Mouse (Mus musculus) heart, postnatal 0 days (tissue): ENCODE data around the gene 4931406C07Rik. TPM values are rescaled to one million over a fixed set of nuclear protein-coding genes. Genes with fewer than 3 reads are reported as not detected.

Source experiments
- ATAC-seq: fragments of 200-750 bp; cut with Nextera tagmentation; 2 replicates; pipeline ENCODE4 v1.8.0; 2017; ENCODE audit warnings: low read depth, moderate number of reproducible peaks, moderate library complexity; ENCODE audit not compliant: insufficient read depth
- DNase-seq: peaks from one replicate; pipeline ENCODE4 v3.0.0-alpha.2; 2016; ENCODE audit warnings: low spot score
- H3K27ac ChIP-seq: fragments of 300-500 bp; sonication (generic); 2 replicates; pipeline ENCODE4 v1.5.1; 2014; ENCODE audit warnings: low read depth, mild to moderate bottlenecking
- H3K27me3 ChIP-seq: fragments of 300-500 bp; sonication (generic); 2 replicates; pipeline ENCODE4 v1.6.1; 2014; ENCODE audit warnings: low read length, mixed read lengths; ENCODE audit not compliant: control insufficient read depth, insufficient read depth
- H3K36me3 ChIP-seq: fragments of 300-500 bp; sonication (generic); replicated peaks from 2 replicates; pipeline ENCODE4 v1.6.1; 2014; ENCODE audit warnings: low read length, mixed read lengths; ENCODE audit not compliant: control insufficient read depth, insufficient read depth
- H3K4me1 ChIP-seq: fragments of 300-500 bp; sonication (generic); 2 replicates; pipeline ENCODE4 v1.6.1; 2014; ENCODE audit warnings: antibody characterized with exemption; ENCODE audit not compliant: control insufficient read depth, insufficient read depth
- H3K4me2 ChIP-seq: fragments of 300-500 bp; sonication (generic); 2 replicates; pipeline ENCODE4 v1.6.1; 2014; ENCODE audit warnings: low read depth, mild to moderate bottlenecking, low read length, moderate library complexity
- H3K4me3 ChIP-seq: fragments of 300-500 bp; sonication (generic); 2 replicates; pipeline ENCODE4 v1.5.1; 2014; ENCODE audit warnings: low read depth, low read length
- H3K9ac ChIP-seq: fragments of 300-500 bp; sonication (generic); replicated peaks from 2 replicates; pipeline ENCODE4 v1.6.1; 2014; ENCODE audit warnings: low read depth, low read length, mixed read lengths
- H3K9me3 ChIP-seq: fragments of 300-500 bp; sonication (generic); replicated peaks from 2 replicates; pipeline ENCODE4 v1.6.1; 2016; ENCODE audit warnings: low read length; ENCODE audit not compliant: control insufficient read depth
- CTCF ChIP-seq: IDR thresholded peaks from 2 replicates; pipeline ENCODE4 v1.5.1; 2016; ENCODE audit warnings: antibody characterized with exemption, control low read depth, low read depth
- EP300 ChIP-seq: IDR thresholded peaks from 2 replicates; pipeline ENCODE4 v1.6.1; 2016; ENCODE audit warnings: antibody characterized with exemption, low read depth
- WGBS: fragments of 180-500 bp; shearing (Covaris S2); extraction: QIAGEN DNeasy Blood & Tissue Kit; methylation state at CpG from one replicate; pipeline ENCODE4 v1.1.7; 2014; 5-methylcytosine and 5-hydroxymethylcytosine counted together
- polyA plus RNA-seq: library from polyadenylated mRNA; unstranded; fragments of >200 nt; fragmentation: Nextera tagmentation; extraction: Ambion mirVana; gene quantifications from 2 replicates; pipeline ENCODE4 v1.2.1, GENCODE M21; 2015
- total RNA-seq: library from RNA; depleted of rRNA; stranded (reverse); fragments of >200 nt; gene quantifications from 2 replicates; pipeline ENCODE4 v1.2.3, GENCODE M21; 2014; ENCODE audit warnings: low replicate concordance

4931406C07Rik gene
- total and polyA plus RNA-seq, 2 experiments from 2014 or later: 1.6 to 6.4 TPM

GRCm38 (mm10) chr9:15300056-15300455 lies 6.2 kb downstream of the 4931406C07Rik start:
- no peaks in the 10 kb centered on the region for H3K9me3 ChIP-seq
- no peaks in the 10 kb centered on the region for H3K4me1 ChIP-seq
- H3K4me2 ChIP-seq: no peak overlapping the region
- no peak for ATAC-seq
- no peaks in the 10 kb centered on the region for H3K27me3 ChIP-seq
- H3K9ac ChIP-seq: no peak overlapping the region
- H3K4me3 ChIP-seq: no peak overlapping the region
- no peak for DNase-seq
- no peak overlapping the region for H3K27ac ChIP-seq
- H3K36me3 ChIP-seq: 0 out of 2 replicates have a peak, but pooled peaks cover 6% of the 10 kb centered on the region
- TF ChIP-seq EP300: no peak
- no peak for TF ChIP-seq CTCF
- 87% methylated on average over 5 of the region's 5 CpGs for WGBS

GRCm38 (mm10) chr9:15298451-15298850 lies 7.8 kb downstream of the 4931406C07Rik start:
- Histone ChIP-seq H3K27ac (no peak overlapping the region), H3K4me1 (no peaks in the 10 kb centered on the region), H3K9me3 (no peaks in the 10 kb centered on the region), H3K27me3 (no peaks in the 10 kb centered on the region), H3K4me2 (no peak overlapping the region), H3K36me3 (0 out of 2 replicates have a peak, but pooled peaks cover 6% of the 10 kb centered on the region), H3K9ac (no peak overlapping the region), H3K4me3 (no peak overlapping the region)
- WGBS: 66% methylated on average over 2 of the region's 2 CpGs
- DNase-seq (no peak), ATAC-seq (no peak)
- TF ChIP-seq CTCF: no peak
- no peak for TF ChIP-seq EP300

- H3K36me3 ChIP-seq: 0 out of 2 replicates have a peak, but pooled peaks cover 8% of the 10 kb centered on the region
- no peak for TF ChIP-seq CTCF
- no peak for TF ChIP-seq EP300
- WGBS: 77% methylated on average over 7 of the region's 7 CpGs
- H3K9me3 ChIP-seq: no peaks in the 10 kb centered on the region
- H3K9ac ChIP-seq: no peak overlapping the region
- no peaks in the 10 kb centered on the region for H3K4me1 ChIP-seq
- no peaks in the 10 kb centered on the region for H3K27me3 ChIP-seq
- no peak for ATAC-seq
- H3K27ac ChIP-seq: no peak overlapping the region
- DNase-seq: no peak
- no peak overlapping the region for H3K4me2 ChIP-seq
- H3K4me3 ChIP-seq: no peak overlapping the region
These were observed 9.1 kb downstream of the 4931406C07Rik start for GRCm38 (mm10) chr9:15297112-15297511.

- no peaks in the 10 kb centered on the region for H3K9me3 ChIP-seq
- H3K4me3 ChIP-seq: no peak overlapping the region
- TF ChIP-seq EP300: no peak
- TF ChIP-seq CTCF: no peak
- H3K9ac ChIP-seq: no peak overlapping the region
- H3K27me3 ChIP-seq: no peaks in the 10 kb centered on the region
- 52% methylated on average over 6 of the region's 6 CpGs for WGBS
- H3K4me1 ChIP-seq: no peaks in the 10 kb centered on the region
- peaks cover 9% of the 10 kb centered on the region for H3K36me3 ChIP-seq
- no peak for DNase-seq
- H3K4me2 ChIP-seq: no peak overlapping the region
- ATAC-seq: no peak
- no peak overlapping the region for H3K27ac ChIP-seq
These were observed 17.0 kb downstream of the 4931406C07Rik start for GRCm38 (mm10) chr9:15289251-15289650.

- peaks cover 9% of the 10 kb centered on the region for H3K36me3 ChIP-seq
- no peak overlapping the region for H3K9ac ChIP-seq
- ATAC-seq (no peak), DNase-seq (no peak)
- no peaks in the 10 kb centered on the region for H3K4me1 ChIP-seq
- H3K9me3 ChIP-seq: no peaks in the 10 kb centered on the region
- H3K27ac ChIP-seq: no peak overlapping the region
- no peaks in the 10 kb centered on the region for H3K27me3 ChIP-seq
- TF ChIP-seq EP300 (no peak), CTCF (no peak)
- no peak overlapping the region for H3K4me2 ChIP-seq
- no peak overlapping the region for H3K4me3 ChIP-seq
- 85% methylated on average over 3 of the region's 3 CpGs for WGBS
These were observed 17.8 kb downstream of the 4931406C07Rik start for GRCm38 (mm10) chr9:15288402-15288801.

- DNase-seq (no peak), ATAC-seq (no peak)
- TF ChIP-seq EP300: no peak
- TF ChIP-seq CTCF: no peak
- no peaks in the 10 kb centered on the region for H3K27me3 ChIP-seq
- no peaks in the 10 kb centered on the region for H3K9me3 ChIP-seq
- no peak overlapping the region for H3K4me3 ChIP-seq
- H3K4me1 ChIP-seq: no peaks in the 10 kb centered on the region
- peaks cover 8% of the 10 kb centered on the region for H3K36me3 ChIP-seq
- H3K27ac ChIP-seq: no peak overlapping the region
- H3K9ac ChIP-seq: no peak overlapping the region
- 73% methylated on average over 6 of the region's 6 CpGs for WGBS
- no peak overlapping the region for H3K4me2 ChIP-seq
These were observed 18.4 kb downstream of the 4931406C07Rik start for GRCm38 (mm10) chr9:15287846-15288245.
